Mouse (Mus musculus): ENCODE measurements around the gene Sec23ip. TPM values are rescaled to one million over a fixed set of nuclear protein-coding genes. Genes with fewer than 3 reads are reported as not detected.
"Not testable (repeated sequence)": the region's sequence is repeated elsewhere in the genome, so short reads cannot be mapped to it uniquely, and the experiment has no call there.

Gene Sec23ip
- 10 to 100 TPM; 39.1 to 41.6 TPM for total RNA-seq (2021)
- long read RNA-seq, experiment 1, full-length matches to known transcripts, result 16 of 31 reads
- long read RNA-seq, experiment 1, partial matches to known transcripts, result 7 of 31 reads
- long read RNA-seq, experiment 1, other reads (novel, unspliced or antisense), result 8 of 31 reads
- long read RNA-seq, experiment 2, full-length matches to known transcripts, result 6 of 22 reads
- long read RNA-seq, experiment 2, partial matches to known transcripts, result 5 of 22 reads
- long read RNA-seq, experiment 2, other reads (novel, unspliced or antisense), result 11 of 22 reads

GRCm38 (mm10) chr7:128744684-128745485 is at the start of gene Sec23ip:
Gene Sec23ip, plus strand, starts transcription at chr7:128744943.
- DNase-seq (ENCODE audit: low spot score in 2 of 2), result peak; percentile 98 to 99

GRCm38 (mm10) chr7:128699959-128700358 is 44.8 kb upstream of the Sec23ip start:
- not testable (repeated sequence) for DNase-seq (ENCODE audit: low spot score in 2 of 2)

GRCm38 (mm10) chr7:128705735-128706134 is 39.0 kb upstream of the Sec23ip start:
- peak; percentile 72 to 74 for DNase-seq (ENCODE audit: low spot score in 2 of 2)

GRCm38 (mm10) chr7:128717991-128718390 is 26.8 kb upstream of the Sec23ip start:
- no peak for DNase-seq (ENCODE audit: low spot score in 2 of 2)

- peak; percentile 60 to 73 for DNase-seq (ENCODE audit: low spot score in 2 of 2)
Measured at GRCm38 (mm10) chr7:128724761-128725160, 20.0 kb upstream of the Sec23ip start.

- no peak for DNase-seq (ENCODE audit: low spot score in 2 of 2)
Measured at GRCm38 (mm10) chr7:128725189-128725588, 19.6 kb upstream of the Sec23ip start.

GRCm38 (mm10) chr7:128726999-128727398 is 17.7 kb upstream of the Sec23ip start:
- no peak for DNase-seq (ENCODE audit: low spot score in 2 of 2)

DNA sequence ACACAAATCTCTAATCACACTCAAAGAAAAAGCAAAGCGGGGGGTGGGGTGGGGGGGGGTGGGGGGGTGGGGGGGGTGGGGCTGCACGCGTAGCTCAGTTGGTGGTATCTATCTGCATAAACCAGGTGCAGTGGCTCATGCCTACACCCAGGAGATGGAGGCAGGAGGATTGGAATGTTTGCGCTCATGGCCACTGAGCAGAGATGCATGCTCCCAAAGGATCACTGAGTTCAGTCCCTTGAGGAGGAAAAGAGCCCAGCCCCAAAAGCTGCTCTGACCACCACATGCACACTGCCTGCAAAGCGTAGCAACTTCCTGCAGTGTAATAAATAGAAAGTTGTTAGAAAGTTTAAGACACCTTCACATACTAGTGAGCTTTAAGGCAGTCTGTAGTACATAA is 17.0 kb upstream of the Sec23ip start:
- DNase-seq (ENCODE audit: low spot score in 2 of 2), result no peak

DNA sequence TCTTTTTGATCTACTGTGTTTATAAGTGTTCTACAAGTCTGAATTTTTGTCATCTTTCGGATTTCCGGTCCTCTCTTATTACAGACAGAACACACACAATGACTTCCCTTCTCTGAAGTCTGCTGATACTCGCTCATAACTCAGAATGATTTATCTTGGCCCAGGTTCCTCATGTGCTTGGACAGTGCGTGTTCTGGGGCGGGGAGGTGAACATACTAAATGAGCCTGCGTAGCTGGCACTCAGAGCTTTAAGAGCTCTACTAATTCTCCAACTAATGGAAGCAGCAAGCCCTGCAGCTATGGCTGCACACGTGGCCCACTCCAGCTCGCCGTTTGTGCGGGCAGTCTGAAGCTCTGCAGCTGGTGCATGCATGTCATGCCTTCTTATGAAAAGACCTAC is 16.0 kb upstream of the Sec23ip start:
- DNase-seq (ENCODE audit: low spot score in 2 of 2), result no peak

DNA sequence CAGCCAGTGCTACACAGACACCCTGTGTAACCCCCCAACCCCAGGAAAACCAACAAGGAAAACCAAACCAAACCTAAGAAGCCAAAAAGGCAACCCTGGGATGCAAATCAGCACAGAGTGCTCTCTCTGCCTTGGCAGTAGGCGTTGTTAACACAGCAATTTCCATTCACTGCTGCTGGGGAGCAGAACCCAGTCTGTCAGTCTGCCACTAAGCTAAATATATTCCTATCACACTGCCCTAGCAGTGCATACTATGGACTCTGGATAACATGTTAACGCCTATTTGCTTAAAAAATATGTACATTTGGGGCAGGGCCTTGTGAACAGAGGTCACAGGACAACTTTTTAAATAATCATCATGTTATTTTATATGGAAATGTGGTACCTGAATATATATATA is 13.2 kb upstream of the Sec23ip start:
- no peak for DNase-seq (ENCODE audit: low spot score in 2 of 2)

- no peak for DNase-seq (ENCODE audit: low spot score in 2 of 2)
Measured at GRCm38 (mm10) chr7:128738041-128738440, 6.7 kb upstream of the Sec23ip start.

DNA sequence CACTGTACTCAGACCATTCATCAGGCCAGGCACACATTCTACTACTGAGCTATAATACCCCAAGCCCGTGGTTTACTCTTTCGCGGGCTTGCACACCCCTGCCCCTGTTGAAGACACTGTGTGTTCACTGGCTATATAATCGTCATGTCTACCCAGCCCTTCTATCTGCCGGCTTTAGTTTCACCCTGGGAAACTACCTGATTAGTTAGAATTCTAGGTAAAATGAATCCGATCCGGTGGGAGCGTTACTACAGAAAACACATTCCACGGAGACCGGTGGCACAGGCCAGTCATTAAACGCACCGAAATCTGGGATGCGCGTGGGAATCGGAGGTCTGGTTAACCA is 5.7 kb upstream of the Sec23ip start:
- DNase-seq (ENCODE audit: low spot score in 2 of 2), result no peak

GRCm38 (mm10) chr7:128739462-128740277 is 5.1 kb upstream of the Sec23ip start:
- peak in 1 of 2 experiments; percentile 29 for DNase-seq (ENCODE audit: low spot score in 2 of 2)

GRCm38 (mm10) chr7:128740334-128740733 is 4.4 kb upstream of the Sec23ip start, which contains the start of gene Mcmbp:
Gene Mcmbp, minus strand, starts transcription at chr7:128740495.
- peak; percentile 97 to 98 for DNase-seq (ENCODE audit: low spot score in 2 of 2)

DNA sequence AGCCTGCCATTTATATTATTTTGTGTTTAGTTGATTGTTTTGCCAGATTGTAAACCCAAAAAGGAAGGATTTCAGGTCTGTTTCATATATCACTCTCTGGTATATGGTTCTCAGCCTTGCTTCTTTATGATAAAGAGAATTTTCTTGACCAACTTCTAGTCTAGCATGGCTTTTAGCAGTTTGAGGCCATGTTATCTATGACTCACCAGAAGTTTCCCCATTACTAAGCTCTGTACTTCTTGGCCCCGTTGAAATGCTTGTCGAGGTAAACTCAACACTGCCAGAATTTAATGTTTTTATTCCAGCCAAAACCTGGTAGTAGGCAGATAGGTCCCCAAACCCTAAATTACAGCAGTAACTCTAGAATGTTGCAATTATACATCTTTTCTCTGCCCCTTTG is 845 bp upstream of the Sec23ip start:
- no peak for DNase-seq (ENCODE audit: low spot score in 2 of 2)

GRCm38 (mm10) chr7:128746151-128746550 is 1.4 kb downstream of the Sec23ip start:
- DNase-seq (ENCODE audit: low spot score in 2 of 2), result no peak

DNA sequence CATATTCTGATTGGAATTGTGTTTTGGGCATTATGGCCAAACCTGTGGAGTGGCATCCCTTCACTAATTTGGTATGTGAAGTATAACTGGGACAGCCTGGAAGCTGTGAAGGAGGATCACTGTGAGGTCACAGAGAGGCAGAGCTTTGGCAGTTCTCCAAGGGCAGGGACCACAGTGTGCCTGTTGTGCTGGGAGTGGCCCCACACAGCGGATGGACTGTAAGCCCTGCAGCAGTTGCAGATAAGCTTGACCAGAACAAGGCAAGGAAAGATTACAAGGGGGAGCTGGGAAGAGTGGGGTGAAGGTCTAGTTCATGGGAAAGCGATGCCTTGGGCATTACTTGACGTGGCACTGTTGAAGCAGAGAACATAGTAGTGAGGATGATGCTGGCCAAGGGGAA is 4.0 kb downstream of the Sec23ip start:
- peak in 1 of 2 experiments; percentile 27 for DNase-seq (ENCODE audit: low spot score in 2 of 2)

- no peak for DNase-seq (ENCODE audit: low spot score in 2 of 2)
Measured at GRCm38 (mm10) chr7:128750296-128750695, 5.6 kb downstream of the Sec23ip start.

- DNase-seq (ENCODE audit: low spot score in 2 of 2), result no peak
Measured at GRCm38 (mm10) chr7:128752012-128752411, 7.3 kb downstream of the Sec23ip start.

GRCm38 (mm10) chr7:128755396-128755795 is 10.7 kb downstream of the Sec23ip start:
- DNase-seq (ENCODE audit: low spot score in 2 of 2), result no peak

GRCm38 (mm10) chr7:128758948-128759347 is 14.2 kb downstream of the Sec23ip start:
- DNase-seq (ENCODE audit: low spot score in 2 of 2), result no peak

- no peak for DNase-seq (ENCODE audit: low spot score in 2 of 2)
Measured at GRCm38 (mm10) chr7:128766696-128767095, 22.0 kb downstream of the Sec23ip start.
